Mouse (Mus musculus) kidney, postnatal 4 days (tissue): ENCODE measurements around the gene Calm3.
A peak's percentile ranks its signal among the peaks of the same experiment; 100 is the strongest.

Experiments used
- DNase-seq, 2 experiments: peaks; one replicate each; pipeline ENCODE4 v3.0.0; 2021; ENCODE audit warnings: mixed read lengths in 2 of 2

Gene Calm3

GRCm38 (mm10) chr7:16940292-16940691 is 16.4 kb upstream of the Calm3 start:
- DNase-seq, result peak; percentile 27 to 50

DNA sequence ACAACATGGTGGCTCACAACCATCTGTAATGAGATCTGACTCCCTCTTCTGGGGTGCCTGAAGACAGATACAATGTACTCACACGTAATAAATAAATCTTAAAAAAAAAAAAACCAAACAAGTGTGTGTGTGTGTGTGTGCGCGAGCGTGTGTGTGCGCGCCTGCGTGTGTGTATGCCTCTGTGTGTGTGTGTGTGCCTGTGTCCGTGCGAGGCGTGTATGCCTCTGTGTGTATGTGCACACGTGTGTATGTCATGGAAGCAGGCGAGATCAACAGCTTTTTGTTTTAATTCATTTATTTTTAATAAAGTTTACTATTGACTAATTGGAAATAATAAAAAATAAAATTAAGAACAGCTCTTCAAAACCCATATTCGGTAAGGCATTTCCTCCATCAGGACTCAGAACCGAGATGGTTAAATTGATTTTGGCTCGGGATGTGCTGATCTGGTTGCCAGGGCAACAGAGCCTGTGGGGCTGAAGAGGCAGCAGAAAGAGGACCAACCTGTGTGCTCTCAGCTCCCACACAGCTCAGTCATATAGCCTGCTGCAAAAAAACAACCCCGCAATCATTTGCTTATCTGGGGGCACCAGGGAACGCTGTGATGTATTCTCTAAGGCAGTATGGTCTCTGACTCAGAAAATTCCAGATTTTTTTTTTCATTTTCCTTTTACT is 14.3 kb upstream of the Calm3 start:
- DNase-seq, result peak in 1 of 2 experiments; percentile 27

DNA sequence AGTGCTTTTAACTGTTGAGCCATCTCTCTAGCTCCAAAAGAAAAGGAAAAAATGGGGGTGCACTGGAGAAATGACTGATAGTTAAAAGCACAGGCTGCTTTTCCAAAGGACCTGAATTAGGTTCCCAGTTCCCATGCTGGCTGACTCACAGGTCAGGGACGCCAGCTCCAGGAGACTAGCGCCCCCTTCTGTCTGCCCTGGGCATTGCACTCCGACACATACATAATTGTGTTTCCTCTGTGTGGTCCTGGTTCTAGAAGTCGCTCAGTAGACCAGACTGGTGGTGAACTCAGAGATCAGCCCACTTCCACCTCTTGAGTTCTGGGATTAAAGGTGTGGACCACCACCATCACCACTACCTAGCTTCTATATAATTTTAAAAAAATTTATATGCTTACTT is 13.4 kb upstream of the Calm3 start:
- peak in 1 of 2 experiments; percentile 47 for DNase-seq

- DNase-seq, result peak; percentile 75 to 79
These were observed 9.0 kb upstream of the Calm3 start for GRCm38 (mm10) chr7:16932704-16933577.

GRCm38 (mm10) chr7:16931968-16932627 is 8.2 kb upstream of the Calm3 start:
- DNase-seq, result peak; percentile 88 to 89

GRCm38 (mm10) chr7:16930850-16931249 is 6.9 kb upstream of the Calm3 start:
- peak; percentile 82 to 86 for DNase-seq

GRCm38 (mm10) chr7:16928341-16928740 is 4.4 kb upstream of the Calm3 start:
- no peak for DNase-seq

DNA sequence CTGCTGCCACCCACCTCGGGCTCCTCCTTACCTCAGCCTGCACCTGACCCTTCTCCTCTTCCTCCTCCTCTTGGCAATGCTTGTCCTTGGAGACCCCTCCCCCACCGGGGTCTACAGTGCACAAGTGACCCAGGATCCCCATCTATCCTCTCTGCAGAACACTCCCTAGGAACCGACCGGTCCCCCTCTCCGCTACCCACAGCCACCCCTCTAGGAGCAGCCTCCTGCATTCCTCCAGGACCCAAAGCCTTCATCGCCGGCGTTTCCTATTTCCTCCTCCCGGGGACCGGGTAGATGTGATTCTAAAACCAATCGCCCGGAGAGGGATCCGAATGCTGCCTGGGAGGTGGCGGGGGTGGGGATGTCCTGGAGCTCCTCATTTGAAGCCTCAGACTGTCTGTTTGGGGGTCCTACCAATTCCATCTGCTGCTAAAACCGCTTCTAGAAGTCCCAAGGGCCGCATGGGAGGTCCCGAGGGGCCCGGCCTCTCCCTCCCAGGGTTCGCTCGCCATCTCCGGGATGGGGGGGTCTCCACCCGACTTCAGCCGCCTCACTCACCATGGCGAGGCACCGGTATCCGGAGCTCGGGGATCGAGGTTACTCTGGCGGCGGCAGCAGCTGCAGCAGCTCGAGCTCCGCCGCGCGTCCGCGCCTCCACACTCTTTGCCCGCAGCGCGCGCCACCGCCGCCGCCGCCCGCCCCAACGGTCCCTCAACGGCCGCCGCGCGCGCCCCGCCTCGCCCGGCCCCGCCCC is 454 bp downstream of the Calm3 start:
- no peak for DNase-seq

DNA sequence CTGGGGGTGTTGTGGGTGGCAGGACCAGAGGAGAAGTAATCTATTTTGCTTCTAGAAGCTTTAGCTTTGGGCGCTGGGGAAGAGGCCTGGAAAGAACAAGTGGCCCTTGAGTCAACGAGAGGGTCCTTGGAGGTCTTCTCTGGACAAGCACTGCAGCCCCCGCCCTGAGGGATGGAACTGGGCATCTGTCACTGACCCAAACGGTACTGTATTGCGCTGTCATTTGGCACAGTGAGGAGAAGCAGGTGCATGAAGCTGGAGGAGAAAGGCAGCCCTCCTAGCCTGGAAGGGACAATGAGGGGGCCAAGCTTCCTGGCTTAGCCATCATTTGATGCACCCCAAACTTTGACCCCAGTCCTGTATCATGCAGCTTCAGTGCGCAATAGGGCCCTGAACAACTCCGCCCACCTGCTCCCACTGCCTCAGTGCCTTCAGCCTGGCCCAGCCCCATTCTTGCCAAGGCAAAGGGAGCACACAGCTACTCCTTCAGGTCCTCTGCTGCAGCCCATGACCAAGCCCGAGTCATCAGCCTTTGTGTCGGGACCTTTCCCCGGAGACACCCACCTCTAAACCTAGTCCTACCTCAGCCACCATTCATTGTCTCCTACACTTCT is 1.4 kb downstream of the Calm3 start:
- peak; percentile 49 to 69 for DNase-seq

GRCm38 (mm10) chr7:16921881-16922335 is 2.0 kb downstream of the Calm3 start:
- peak in 1 of 2 experiments; percentile 62 for DNase-seq

GRCm38 (mm10) chr7:16920818-16921791 is 2.8 kb downstream of the Calm3 start:
- DNase-seq, result peak; percentile 58 to 63

GRCm38 (mm10) chr7:16920150-16920579 is 3.7 kb downstream of the Calm3 start:
- DNase-seq, result no peak

DNA sequence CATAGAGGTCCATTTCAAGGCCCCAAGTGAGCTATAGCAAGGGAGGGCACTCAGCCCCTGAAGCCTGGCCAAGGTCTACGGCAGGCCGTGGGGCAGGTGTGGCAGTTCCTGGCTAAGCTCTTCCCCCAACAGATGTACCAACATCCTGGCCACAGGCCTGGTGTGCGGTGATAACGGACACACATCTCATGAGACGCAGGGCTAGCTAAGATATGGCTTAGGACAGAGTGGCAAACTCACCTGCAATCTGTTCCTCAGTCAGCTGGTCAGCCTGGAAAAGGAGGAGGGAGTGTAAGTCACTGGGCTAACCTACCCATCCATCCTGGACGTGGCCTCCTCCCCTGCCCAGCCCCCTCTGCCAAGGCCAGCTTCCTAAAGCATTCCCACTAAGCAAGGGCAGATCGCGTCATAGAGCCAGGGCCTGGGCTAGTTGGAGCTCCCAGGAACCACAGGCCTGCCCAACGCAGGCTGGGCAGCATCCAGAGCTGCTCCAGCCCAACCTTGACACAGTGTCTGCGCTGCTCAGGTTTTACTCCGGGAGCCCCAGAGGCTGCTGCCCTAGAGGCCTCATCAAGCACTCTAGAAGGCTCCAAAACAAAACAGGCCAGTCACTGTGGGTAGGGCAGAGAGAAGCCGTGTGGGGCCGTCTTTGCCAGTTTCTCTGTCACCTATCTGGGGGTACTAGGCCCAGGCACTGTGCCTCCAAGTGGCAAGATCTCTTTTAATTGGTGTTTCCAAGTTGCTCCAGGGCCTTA is 4.3 kb downstream of the Calm3 start:
- DNase-seq, result no peak

- no peak for DNase-seq
These were observed 5.2 kb downstream of the Calm3 start for GRCm38 (mm10) chr7:16918670-16919069.

- DNase-seq, result peak; percentile 37 to 56
These were observed 5.9 kb downstream of the Calm3 start for GRCm38 (mm10) chr7:16918014-16918413.

GRCm38 (mm10) chr7:16917447-16917846 is 6.5 kb downstream of the Calm3 start:
- no peak for DNase-seq

GRCm38 (mm10) chr7:16916342-16917265 is 7.3 kb downstream of the Calm3 start:
- DNase-seq, result no peak

GRCm38 (mm10) chr7:16915461-16916340 is 8.2 kb downstream of the Calm3 start:
- DNase-seq, result no peak
